Mouse (Mus musculus): ENCODE data around the gene Vil1. TPM values are rescaled to one million over a fixed set of nuclear protein-coding genes. Genes with fewer than 3 reads are reported as not detected.

Gene Vil1
- total RNA-seq, 1 experiment from 2014 or later = not detected

- no peak for ATAC-seq (replicated peaks; ENCODE audit: insufficient number of reproducible peaks, low FRiP score, low TSS enrichment, poor library complexity, severe bottlenecking)
These were observed 23.6 kb upstream of the Vil1 start for GRCm38 (mm10) chr1:74385531-74385930.

- ATAC-seq (replicated peaks; ENCODE audit: insufficient number of reproducible peaks, low FRiP score, low TSS enrichment, poor library complexity, severe bottlenecking) = no peak
These were observed 22.8 kb upstream of the Vil1 start for GRCm38 (mm10) chr1:74386363-74386713.

GRCm38 (mm10) chr1:74386714-74387385 is 22.3 kb upstream of the Vil1 start:
- peak; percentile 57 for ATAC-seq (replicated peaks; ENCODE audit: insufficient number of reproducible peaks, low FRiP score, low TSS enrichment, poor library complexity, severe bottlenecking)

- no peak for ATAC-seq (replicated peaks; ENCODE audit: insufficient number of reproducible peaks, low FRiP score, low TSS enrichment, poor library complexity, severe bottlenecking)
These were observed 21.7 kb upstream of the Vil1 start for GRCm38 (mm10) chr1:74387386-74387988.

DNA sequence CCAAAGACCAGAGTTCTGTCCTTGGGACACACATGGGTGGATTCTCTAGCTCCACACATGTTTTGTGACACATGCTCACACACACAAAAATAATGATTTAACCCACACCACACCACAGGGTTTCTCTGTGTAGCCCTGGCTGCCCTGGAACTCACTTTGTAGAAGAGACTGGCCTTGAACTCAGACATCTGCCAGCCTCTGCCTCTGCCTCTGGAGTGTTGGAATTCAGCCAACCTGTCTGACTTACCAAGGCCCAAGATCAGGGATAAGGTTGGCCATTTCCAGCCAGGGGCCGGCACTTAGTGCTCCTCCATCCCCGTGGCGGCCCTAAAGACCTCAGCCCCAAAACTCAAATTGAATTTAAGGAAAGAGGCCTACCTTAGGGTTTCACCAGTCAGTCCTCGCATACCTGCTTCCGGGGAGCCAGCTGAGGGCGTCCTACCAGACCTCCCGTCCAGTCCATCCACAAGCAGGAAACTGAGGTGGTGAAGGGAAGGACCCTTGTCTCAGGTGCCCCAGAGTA is 20.7 kb upstream of the Vil1 start:
- ATAC-seq (replicated peaks; ENCODE audit: insufficient number of reproducible peaks, low FRiP score, low TSS enrichment, poor library complexity, severe bottlenecking) = no peak

- ATAC-seq (replicated peaks; ENCODE audit: insufficient number of reproducible peaks, low FRiP score, low TSS enrichment, poor library complexity, severe bottlenecking) = no peak
These were observed 19.3 kb upstream of the Vil1 start for GRCm38 (mm10) chr1:74389831-74390286.

DNA sequence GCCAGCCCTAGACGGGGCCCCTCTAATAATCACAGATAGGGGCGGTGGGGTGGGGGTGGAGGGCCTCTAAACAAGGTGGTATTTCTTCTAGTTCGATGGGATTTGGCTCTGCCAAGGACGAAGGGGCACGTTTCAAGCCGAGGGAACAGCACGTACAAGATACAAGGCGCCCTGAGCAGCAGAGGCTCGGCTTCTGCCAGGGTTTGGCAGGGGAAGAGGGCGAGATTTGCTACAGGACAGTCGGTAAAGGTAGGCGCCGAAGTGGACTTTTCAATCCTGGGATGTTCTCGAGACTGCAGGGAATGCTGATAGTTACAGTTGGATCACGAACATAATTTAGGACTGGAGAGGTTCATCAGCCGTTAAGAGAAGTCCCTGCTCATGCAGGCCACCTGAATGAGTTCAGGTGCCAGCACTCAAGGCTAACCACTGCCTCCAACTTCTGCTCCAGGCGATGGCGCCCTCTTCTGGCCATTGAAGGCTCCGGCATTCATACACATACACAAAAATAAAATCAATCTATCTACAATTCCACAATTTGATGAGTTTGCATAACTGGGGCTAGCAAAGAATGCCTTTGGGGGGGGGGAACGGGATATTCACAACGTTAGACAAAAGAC is 18.8 kb upstream of the Vil1 start:
- 0 out of 2 replicates have a peak, but pooled peaks have one; percentile 14 for ATAC-seq (replicated peaks; ENCODE audit: insufficient number of reproducible peaks, low FRiP score, low TSS enrichment, poor library complexity, severe bottlenecking)

DNA sequence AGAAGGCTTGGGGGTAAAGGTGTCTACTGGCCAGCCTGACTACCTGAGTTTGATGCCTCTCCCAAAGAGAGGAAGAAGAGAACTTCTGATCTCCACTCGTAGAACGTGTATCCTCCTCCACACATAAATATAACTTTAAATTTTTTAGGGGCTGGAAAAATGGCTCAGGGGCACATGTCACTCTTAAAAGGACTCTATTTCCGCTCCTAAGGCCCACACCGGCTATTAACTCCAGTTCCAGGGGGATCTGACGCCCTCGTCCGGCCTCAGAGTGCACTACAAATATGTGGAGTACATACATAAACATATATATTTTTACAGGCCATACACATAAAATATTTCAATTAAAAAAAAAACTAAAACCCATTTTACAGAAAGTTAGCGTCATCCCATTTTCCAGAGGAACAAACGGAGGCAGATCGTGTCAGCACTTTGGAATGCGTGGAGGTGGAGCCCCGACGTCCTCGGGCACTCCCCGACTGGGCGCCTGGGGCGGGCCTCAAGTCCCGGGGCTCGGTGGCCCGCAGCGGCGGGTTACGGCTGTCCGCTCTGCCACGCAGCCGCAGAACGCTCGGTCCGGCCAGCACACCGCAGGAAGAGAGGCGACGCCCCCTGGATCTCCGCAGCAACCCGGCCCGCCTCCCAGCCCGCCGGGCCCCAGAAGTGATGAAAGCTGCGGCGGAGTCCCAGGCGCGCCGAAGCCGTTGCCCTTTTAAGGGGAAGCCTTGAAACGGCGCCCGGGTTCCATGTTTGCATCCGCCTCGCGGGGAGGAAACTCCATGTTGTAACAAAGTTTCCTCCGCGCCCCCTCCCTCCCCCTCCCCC is 18.0 kb upstream of the Vil1 start, which contains the start of gene Ctdsp1:
Ctdsp1 (plus strand) TSS at position 586 of the 825 bp plus-strand sequence.
- peak; percentile 54 for ATAC-seq (replicated peaks; ENCODE audit: insufficient number of reproducible peaks, low FRiP score, low TSS enrichment, poor library complexity, severe bottlenecking)

DNA sequence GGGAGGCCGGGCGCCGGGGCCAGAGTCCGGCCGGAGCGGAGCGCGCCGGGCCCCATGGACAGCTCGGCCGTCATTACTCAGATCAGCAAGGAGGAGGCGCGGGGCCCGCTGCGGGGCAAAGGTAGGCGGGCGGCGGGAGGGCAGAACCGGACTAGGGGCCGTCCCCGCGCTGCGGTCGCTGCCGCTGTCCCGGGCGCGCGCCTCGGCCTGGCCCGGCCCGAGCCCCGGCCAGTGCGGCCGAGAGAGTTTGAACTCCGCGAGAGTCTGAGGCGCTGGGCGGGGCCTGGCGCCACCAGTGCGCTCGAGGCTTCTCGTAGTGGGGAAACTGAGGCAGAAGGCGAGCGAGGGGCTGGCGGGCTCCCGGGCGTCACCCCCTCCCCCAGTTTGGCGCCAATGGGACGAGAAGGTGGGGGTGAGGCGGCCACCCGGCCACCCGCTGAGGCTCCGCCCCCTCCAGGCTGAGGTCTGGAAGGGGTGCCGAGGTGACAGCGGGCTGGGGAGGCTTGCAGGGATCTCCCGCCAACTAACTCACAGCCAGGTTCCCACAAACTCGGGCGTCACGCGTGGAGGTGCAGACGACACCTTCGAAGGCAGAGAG is 17.2 kb upstream of the Vil1 start:
- no peak for ATAC-seq (replicated peaks; ENCODE audit: insufficient number of reproducible peaks, low FRiP score, low TSS enrichment, poor library complexity, severe bottlenecking)

DNA sequence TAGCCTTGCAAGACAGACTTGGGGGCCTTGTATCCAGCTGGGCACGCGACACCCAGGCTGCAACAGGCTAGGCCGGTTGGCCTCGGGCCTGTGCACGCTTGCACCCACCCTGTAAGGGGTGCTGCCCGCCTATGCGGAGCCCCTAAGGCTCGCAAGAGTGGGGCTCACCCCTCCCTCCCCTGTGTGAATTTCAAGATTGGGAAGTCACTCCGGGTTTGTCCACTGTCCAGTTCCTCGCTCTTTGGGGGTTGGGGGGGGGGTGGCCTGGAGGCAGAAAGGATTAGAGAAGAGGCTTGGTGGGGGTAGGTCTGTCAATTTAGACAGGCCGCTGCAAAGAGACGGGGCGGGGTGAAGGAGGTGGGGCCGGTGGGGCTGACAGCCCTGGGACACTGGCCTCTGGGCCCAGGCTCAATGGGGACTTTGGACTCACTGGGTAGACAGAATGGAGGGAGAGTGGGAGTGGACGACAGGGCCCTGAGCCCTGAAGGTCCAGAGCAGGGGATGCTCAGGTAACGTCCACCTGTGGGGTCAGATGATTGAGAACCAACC is 16.7 kb upstream of the Vil1 start:
- no peak for ATAC-seq (replicated peaks; ENCODE audit: insufficient number of reproducible peaks, low FRiP score, low TSS enrichment, poor library complexity, severe bottlenecking)

DNA sequence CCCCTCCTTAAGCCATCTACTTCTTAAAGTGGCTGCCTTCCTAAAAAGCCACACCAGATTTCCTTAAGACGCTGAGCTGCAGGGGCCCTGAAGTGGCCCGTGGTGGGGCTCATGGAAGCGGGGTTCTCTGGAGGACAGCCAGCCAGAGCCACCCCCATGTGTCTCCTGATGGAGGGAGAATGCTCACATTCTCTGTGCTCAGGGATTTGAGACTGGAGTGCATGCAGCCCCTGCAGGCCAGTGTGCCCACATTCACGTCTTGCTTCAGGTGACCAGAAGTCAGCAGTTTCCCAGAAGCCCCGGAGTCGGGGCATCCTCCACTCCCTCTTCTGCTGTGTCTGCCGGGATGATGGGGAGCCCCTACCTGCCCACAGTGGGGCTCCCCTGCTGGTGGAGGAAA is 16.2 kb upstream of the Vil1 start:
- no peak for ATAC-seq (replicated peaks; ENCODE audit: insufficient number of reproducible peaks, low FRiP score, low TSS enrichment, poor library complexity, severe bottlenecking)

GRCm38 (mm10) chr1:74393697-74394096 is 15.5 kb upstream of the Vil1 start:
- no peak for ATAC-seq (replicated peaks; ENCODE audit: insufficient number of reproducible peaks, low FRiP score, low TSS enrichment, poor library complexity, severe bottlenecking)

DNA sequence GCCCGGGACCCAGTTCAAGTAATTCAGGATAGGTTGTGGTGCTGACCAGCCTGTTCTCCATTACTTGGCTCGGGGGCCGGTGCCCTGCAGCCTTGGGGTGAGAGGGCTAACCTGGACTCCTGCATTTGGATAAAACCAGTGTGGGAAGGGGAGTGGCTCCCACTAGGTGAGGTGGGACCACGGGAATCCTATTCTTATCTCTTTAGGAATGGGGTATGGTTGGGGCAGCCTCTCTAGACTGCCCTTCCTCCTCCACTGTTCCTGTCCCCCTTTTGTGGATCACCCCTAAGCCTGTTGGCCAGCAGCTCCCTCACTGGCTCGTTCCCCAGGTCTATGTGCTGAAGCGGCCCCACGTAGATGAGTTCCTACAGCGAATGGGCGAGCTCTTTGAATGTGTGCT is 14.9 kb upstream of the Vil1 start:
- no peak for ATAC-seq (replicated peaks; ENCODE audit: insufficient number of reproducible peaks, low FRiP score, low TSS enrichment, poor library complexity, severe bottlenecking)

DNA sequence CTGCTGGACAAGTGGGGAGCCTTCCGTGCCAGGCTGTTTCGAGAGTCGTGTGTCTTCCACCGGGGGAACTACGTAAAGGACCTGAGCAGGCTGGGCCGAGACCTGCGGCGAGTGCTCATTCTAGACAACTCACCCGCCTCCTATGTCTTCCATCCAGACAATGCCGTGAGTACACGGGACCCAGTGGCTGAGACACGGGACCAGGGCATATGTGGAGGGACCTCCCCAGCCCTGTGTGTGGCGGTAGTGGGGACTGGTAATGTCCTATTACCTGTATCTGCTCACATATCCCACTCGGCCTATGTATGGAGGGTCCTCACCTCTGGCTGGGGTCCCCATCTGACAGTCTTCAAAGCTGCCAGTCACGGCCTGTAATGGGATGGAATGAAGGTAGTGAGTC is 14.3 kb upstream of the Vil1 start:
- no peak for ATAC-seq (replicated peaks; ENCODE audit: insufficient number of reproducible peaks, low FRiP score, low TSS enrichment, poor library complexity, severe bottlenecking)

DNA sequence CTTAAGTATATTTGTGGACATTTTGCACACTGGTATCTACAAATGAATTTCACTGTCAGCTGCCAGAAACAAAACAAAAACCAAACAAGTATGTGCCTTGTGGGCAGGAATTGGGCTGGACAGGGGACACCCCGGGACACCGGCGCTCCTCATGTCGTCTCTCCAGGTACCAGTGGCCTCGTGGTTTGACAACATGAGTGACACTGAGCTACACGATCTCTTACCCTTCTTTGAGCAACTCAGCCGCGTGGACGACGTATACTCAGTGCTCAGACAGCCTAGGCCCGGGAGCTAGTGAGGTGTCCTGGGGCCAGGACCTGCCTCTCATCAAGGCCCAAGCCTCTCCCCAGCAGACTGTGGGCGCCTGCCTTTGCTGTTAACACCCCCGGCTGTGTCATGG is 13.9 kb upstream of the Vil1 start:
- no peak for ATAC-seq (replicated peaks; ENCODE audit: insufficient number of reproducible peaks, low FRiP score, low TSS enrichment, poor library complexity, severe bottlenecking)

- peak; percentile 30 for ATAC-seq (replicated peaks; ENCODE audit: insufficient number of reproducible peaks, low FRiP score, low TSS enrichment, poor library complexity, severe bottlenecking)
These were observed 12.5 kb upstream of the Vil1 start for GRCm38 (mm10) chr1:74396456-74397222.

GRCm38 (mm10) chr1:74397268-74397918 is 11.8 kb upstream of the Vil1 start:
- peak; percentile 77 for ATAC-seq (replicated peaks; ENCODE audit: insufficient number of reproducible peaks, low FRiP score, low TSS enrichment, poor library complexity, severe bottlenecking)
